Mouse (Mus musculus) embryonic facial prominence, embryonic 12.5 days (tissue): ENCODE measurements around the gene Pla2g12b. TPM values are rescaled to one million over a fixed set of nuclear protein-coding genes. Genes with fewer than 3 reads are reported as not detected.
A peak's percentile ranks its signal among the peaks of the same experiment; 100 is the strongest.

ENCODE experiments used
- ATAC-seq: fragments of 200-750 bp; cut with Nextera tagmentation; 2 replicates; pipeline ENCODE4 v1.8.0; 2017; ENCODE audit not compliant: insufficient number of reproducible peaks, insufficient read depth, low FRiP score, low TSS enrichment
- H3K27ac ChIP-seq: fragments of 300-500 bp; sonication (generic); 2 replicates; pipeline ENCODE4 v1.5.1; 2016; ENCODE audit warnings: mild to moderate bottlenecking
- H3K27me3 ChIP-seq: fragments of 300-500 bp; sonication (generic); 2 replicates; pipeline ENCODE4 v1.6.1; 2016; ENCODE audit warnings: mild to moderate bottlenecking, moderate library complexity
- H3K36me3 ChIP-seq: fragments of 300-500 bp; sonication (generic); 2 replicates; pipeline ENCODE4 v1.6.1; 2016; ENCODE audit warnings: mild to moderate bottlenecking
- H3K4me1 ChIP-seq: fragments of 300-500 bp; sonication (generic); 2 replicates; pipeline ENCODE4 v1.6.1; 2016
- H3K4me2 ChIP-seq: fragments of 300-500 bp; sonication (generic); replicated peaks from 2 replicates; pipeline ENCODE4 v1.6.1; 2016; ENCODE audit warnings: mild to moderate bottlenecking, moderate library complexity
- H3K4me3 ChIP-seq: fragments of 300-500 bp; sonication (generic); 2 replicates; pipeline ENCODE4 v1.5.1; 2016; ENCODE audit warnings: mild to moderate bottlenecking
- H3K9ac ChIP-seq: fragments of 300-500 bp; sonication (generic); 2 replicates; pipeline ENCODE4 v1.6.1; 2016; ENCODE audit warnings: mild to moderate bottlenecking, moderate library complexity
- H3K9me3 ChIP-seq: fragments of 300-500 bp; sonication (generic); 2 replicates; pipeline ENCODE4 v1.6.1; 2016; ENCODE audit warnings: mild to moderate bottlenecking, moderate library complexity
- WGBS: fragments of 180-500 bp; shearing (Covaris S2); methylation state at CpG from one replicate; pipeline ENCODE4 v1.1.7; 2016; 5-methylcytosine and 5-hydroxymethylcytosine counted together
- polyA plus RNA-seq: library from polyadenylated mRNA; unstranded; fragments of >200 nt; fragmentation: Nextera tagmentation; extraction: Ambion mirVana; gene quantifications from 2 replicates; pipeline ENCODE4 v1.2.1, GENCODE M21; 2016

Gene Pla2g12b
- polyA plus RNA-seq, 1 experiment from 2014 or later = not detected

- Histone ChIP-seq H3K4me3 (no peak overlapping the region), H3K27ac (no peak overlapping the region), H3K4me1 (no peaks in the 10 kb centered on the region), H3K27me3 (no peaks in the 10 kb centered on the region), H3K9ac (no peak overlapping the region), H3K36me3 (no peaks in the 10 kb centered on the region), H3K9me3 (no peaks in the 10 kb centered on the region), H3K4me2 (no peak overlapping the region)
- 86% methylated on average over 4 of the region's 4 CpGs for WGBS
- ATAC-seq = no peak
These were observed 16.1 kb downstream of the Pla2g12b start for GRCm38 (mm10) chr10:59419516-59419915.

GRCm38 (mm10) chr10:59424453-59424852 is 21.0 kb downstream of the Pla2g12b start:
- no peaks in the 10 kb centered on the region for H3K36me3 ChIP-seq
- no peaks in the 10 kb centered on the region for H3K9me3 ChIP-seq
- no peak for ATAC-seq
- H3K4me3 ChIP-seq = no peak overlapping the region
- WGBS = 81% methylated on average over 3 of the region's 3 CpGs
- H3K27me3 ChIP-seq = no peaks in the 10 kb centered on the region
- H3K4me2 ChIP-seq = no peak overlapping the region
- no peaks in the 10 kb centered on the region for H3K4me1 ChIP-seq
- H3K27ac ChIP-seq = no peak overlapping the region
- no peak overlapping the region for H3K9ac ChIP-seq

GRCm38 (mm10) chr10:59425369-59425768 is 21.9 kb downstream of the Pla2g12b start:
- 91% methylated on average over 7 of the region's 7 CpGs for WGBS
- no peaks in the 10 kb centered on the region for H3K4me1 ChIP-seq
- H3K9ac ChIP-seq = no peak overlapping the region
- no peaks in the 10 kb centered on the region for H3K27me3 ChIP-seq
- H3K9me3 ChIP-seq = no peaks in the 10 kb centered on the region
- no peak overlapping the region for H3K4me2 ChIP-seq
- no peak overlapping the region for H3K4me3 ChIP-seq
- H3K27ac ChIP-seq = no peak overlapping the region
- ATAC-seq = no peak
- no peaks in the 10 kb centered on the region for H3K36me3 ChIP-seq

- no peak for ATAC-seq
- no peak overlapping the region for H3K4me3 ChIP-seq
- H3K9ac ChIP-seq = no peak overlapping the region
- no peaks in the 10 kb centered on the region for H3K36me3 ChIP-seq
- no peaks in the 10 kb centered on the region for H3K9me3 ChIP-seq
- no peak overlapping the region for H3K27ac ChIP-seq
- 56% methylated on average over 4 of the region's 4 CpGs for WGBS
- no peak overlapping the region for H3K4me2 ChIP-seq
- no peaks in the 10 kb centered on the region for H3K4me1 ChIP-seq
- H3K27me3 ChIP-seq = no peaks in the 10 kb centered on the region
These were observed 22.9 kb downstream of the Pla2g12b start for GRCm38 (mm10) chr10:59426371-59426770.

- no peak for ATAC-seq
- WGBS = 86% methylated on average over 16 of the region's 16 CpGs
- H3K36me3 ChIP-seq = no peaks in the 10 kb centered on the region
- no peak overlapping the region for H3K27ac ChIP-seq
- no peak overlapping the region for H3K4me3 ChIP-seq
- no peak overlapping the region for H3K4me2 ChIP-seq
- no peaks in the 10 kb centered on the region for H3K9me3 ChIP-seq
- no peak overlapping the region for H3K9ac ChIP-seq
- H3K27me3 ChIP-seq = no peaks in the 10 kb centered on the region
- no peaks in the 10 kb centered on the region for H3K4me1 ChIP-seq
These were observed 26.1 kb downstream of the Pla2g12b start for GRCm38 (mm10) chr10:59429448-59430135.

- H3K9ac ChIP-seq = no peak overlapping the region
- no peaks in the 10 kb centered on the region for H3K27me3 ChIP-seq
- no peaks in the 10 kb centered on the region for H3K9me3 ChIP-seq
- no peak overlapping the region for H3K27ac ChIP-seq
- 56% methylated on average over 6 of the region's 6 CpGs for WGBS
- H3K4me3 ChIP-seq = no peak overlapping the region
- no peaks in the 10 kb centered on the region for H3K4me1 ChIP-seq
- no peaks in the 10 kb centered on the region for H3K36me3 ChIP-seq
- no peak for ATAC-seq
- no peak overlapping the region for H3K4me2 ChIP-seq
These were observed 27.3 kb downstream of the Pla2g12b start for GRCm38 (mm10) chr10:59430701-59431218.

GRCm38 (mm10) chr10:59435746-59436145 is 32.3 kb downstream of the Pla2g12b start:
- Histone ChIP-seq H3K9ac (no peak overlapping the region), H3K4me1 (no peaks in the 10 kb centered on the region), H3K27me3 (no peaks in the 10 kb centered on the region), H3K36me3 (no peaks in the 10 kb centered on the region), H3K27ac (no peak overlapping the region), H3K4me2 (no peak overlapping the region), H3K9me3 (no peaks in the 10 kb centered on the region), H3K4me3 (no peak overlapping the region)
- no peak for ATAC-seq
- WGBS = 90% methylated on average over 18 of the region's 18 CpGs

- no peaks in the 10 kb centered on the region for H3K27me3 ChIP-seq
- H3K4me1 ChIP-seq = no peaks in the 10 kb centered on the region
- WGBS = 95% methylated on average over 12 of the region's 12 CpGs
- H3K27ac ChIP-seq = no peak overlapping the region
- no peaks in the 10 kb centered on the region for H3K9me3 ChIP-seq
- no peaks in the 10 kb centered on the region for H3K36me3 ChIP-seq
- H3K4me2 ChIP-seq = no peak overlapping the region
- H3K4me3 ChIP-seq = no peak overlapping the region
- ATAC-seq = no peak
- no peak overlapping the region for H3K9ac ChIP-seq
These were observed 35.2 kb downstream of the Pla2g12b start for GRCm38 (mm10) chr10:59438651-59439050.

- H3K4me2 ChIP-seq = no peak overlapping the region
- no peak overlapping the region for H3K9ac ChIP-seq
- H3K27me3 ChIP-seq = no peaks in the 10 kb centered on the region
- H3K4me3 ChIP-seq = no peak overlapping the region
- no peak for ATAC-seq
- peaks cover 1% of the 10 kb centered on the region; the same call in 1 of the 2 replicates for H3K4me1 ChIP-seq
- H3K27ac ChIP-seq = no peak overlapping the region; the same call in 1 of the 2 replicates
- H3K9me3 ChIP-seq = no peaks in the 10 kb centered on the region
- H3K36me3 ChIP-seq = no peaks in the 10 kb centered on the region
- 37% methylated on average over 5 of the region's 5 CpGs for WGBS
These were observed 36.1 kb downstream of the Pla2g12b start for GRCm38 (mm10) chr10:59439508-59439931.

GRCm38 (mm10) chr10:59440177-59440576 is 36.7 kb downstream of the Pla2g12b start:
- peak overlapping the region; percentile 17; the same call in 1 of the 2 replicates for H3K27ac ChIP-seq
- ATAC-seq = no peak
- H3K4me3 ChIP-seq = no peak overlapping the region
- H3K36me3 ChIP-seq = no peaks in the 10 kb centered on the region
- no peak overlapping the region for H3K4me2 ChIP-seq
- H3K27me3 ChIP-seq = no peaks in the 10 kb centered on the region
- 55% methylated on average over 6 of the region's 6 CpGs for WGBS
- H3K9ac ChIP-seq = no peak overlapping the region
- H3K4me1 ChIP-seq = peaks cover 3% of the 10 kb centered on the region; the same call in 1 of the 2 replicates
- no peaks in the 10 kb centered on the region for H3K9me3 ChIP-seq

GRCm38 (mm10) chr10:59441735-59442134 is 38.3 kb downstream of the Pla2g12b start, which contains the start of gene Oit3:
Oit3 (minus strand) TSS chr10:59441778.
- H3K4me1 ChIP-seq = peaks cover 3% of the 10 kb centered on the region; the same call in 1 of the 2 replicates
- H3K36me3 ChIP-seq = no peaks in the 10 kb centered on the region
- no peak within 1 kb of the TSS for H3K4me3 ChIP-seq
- ATAC-seq = no peak
- no peak within 1 kb of the TSS for H3K4me2 ChIP-seq
- no peak within 1 kb of the TSS for H3K9ac ChIP-seq
- no peak within 1 kb of the TSS for H3K27ac ChIP-seq
- no peaks in the 10 kb centered on the region for H3K9me3 ChIP-seq
- H3K27me3 ChIP-seq = no peaks in the 10 kb centered on the region
- 82% methylated on average over 11 of the region's 11 CpGs for WGBS

GRCm38 (mm10) chr10:59443212-59443611 is 39.8 kb downstream of the Pla2g12b start:
- H3K9me3 ChIP-seq = no peaks in the 10 kb centered on the region
- no peak overlapping the region for H3K4me2 ChIP-seq
- WGBS = 43% methylated on average over 7 of the region's 7 CpGs

More at GRCm38 (mm10) chr10:59443212-59443611, 39.8 kb downstream of the Pla2g12b start:
- H3K27me3 ChIP-seq = no peaks in the 10 kb centered on the region
- peaks cover 3% of the 10 kb centered on the region; the same call in 1 of the 2 replicates for H3K4me1 ChIP-seq
- H3K9ac ChIP-seq = no peak overlapping the region
- no peak for ATAC-seq
- no peak overlapping the region for H3K27ac ChIP-seq
- no peaks in the 10 kb centered on the region for H3K36me3 ChIP-seq
- H3K4me3 ChIP-seq = no peak overlapping the region
